Mouse (Mus musculus) cerebellum, postnatal 10 days (tissue): ENCODE results near the gene Ccl9.

Source experiments
- DNase-seq, 2 experiments: peaks; one replicate each; pipeline ENCODE4 v3.0.0; 2021; ENCODE audit warnings: mixed read lengths in 2 of 2

The Ccl9 gene

GRCm38 (mm10) chr11:83534609-83535423, 43.6 kb downstream of the Ccl9 start:
- DNase-seq, result peak; percentile 76 to 77

DNA sequence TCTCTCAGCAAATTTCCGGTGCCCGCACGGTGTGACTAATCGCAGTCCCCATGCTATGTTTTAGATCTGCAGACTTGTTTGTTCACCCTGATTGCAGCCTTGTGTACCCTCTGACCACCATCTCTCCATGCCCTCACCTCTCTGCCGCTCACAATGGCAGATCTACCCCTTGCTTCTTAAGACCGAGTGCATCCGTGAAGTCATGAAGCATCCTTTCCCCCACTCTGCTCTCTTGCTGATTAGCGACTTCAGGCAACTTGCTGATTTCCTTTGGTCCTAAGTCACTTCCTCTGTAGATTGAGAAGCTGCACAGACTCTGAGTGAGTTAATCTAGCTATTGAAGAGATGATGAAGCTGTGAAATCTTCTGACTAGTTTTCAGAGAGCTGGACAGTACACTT, 44.3 kb downstream of the Ccl9 start:
- no peak for DNase-seq

DNA sequence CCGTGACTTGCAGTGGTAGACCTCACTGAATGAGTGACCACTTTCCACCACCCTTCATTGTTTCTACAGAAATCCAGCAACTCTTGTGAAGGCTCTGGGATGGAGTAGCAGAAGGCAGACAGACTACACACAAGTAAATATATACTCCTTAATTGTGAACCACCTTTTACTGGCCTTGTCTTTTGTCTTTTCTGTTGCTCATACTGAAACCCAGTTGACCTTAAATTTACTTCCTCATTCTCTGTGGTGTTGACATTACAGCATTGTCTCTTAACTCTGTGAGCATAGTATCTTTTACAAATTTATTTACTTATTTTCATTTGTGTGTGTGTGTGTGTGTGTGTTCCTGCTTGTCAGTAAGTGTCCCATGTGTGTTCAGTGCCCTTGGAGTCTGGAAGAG, 45.2 kb downstream of the Ccl9 start:
- no peak for DNase-seq

- no peak for DNase-seq
Observed at GRCm38 (mm10) chr11:83530360-83530759, 48.1 kb downstream of the Ccl9 start, which contains the start of gene Ccl5. Ccl5 (minus strand) TSS chr11:83530518.

- DNase-seq, result peak in 1 of 2 experiments; percentile 16
Observed at GRCm38 (mm10) chr11:83529024-83529423, 49.4 kb downstream of the Ccl9 start.
